Mouse (Mus musculus) adrenal gland (tissue): ENCODE results near the gene Olfr199.
"Not testable (repeated sequence)": the region's sequence is repeated elsewhere in the genome, so short reads cannot be mapped to it uniquely, and the experiment has no call there.

Source experiments
- intact Hi-C: fragments of 180-260 bp; cut with DNase I; formaldehyde crosslinking; loops from one replicate; pipeline ENCODE4 v1.15.1; 2025
- long read RNA-seq, 2 experiments: library from polyadenylated mRNA; unstranded; transcript quantifications; one replicate each; pipeline ENCODE4 v2.0.0; 2020; ENCODE audit warnings: borderline replicate concordance in 1 of 2; ENCODE audit not compliant: insufficient replicate concordance in 1 of 2

Gene Olfr199
- long read RNA-seq, experiment 1, result 0 reads
- long read RNA-seq, experiment 2, result 0 reads

GRCm38 (mm10) chr16:59219667-59220066 lies at the start of gene Olfr199:
Olfr199 (minus strand) TSS chr16:59219767.
- intact Hi-C loops, result not testable (repeated sequence)

GRCm38 (mm10) chr16:59269097-59269496 lies 49.5 kb upstream of the Olfr199 start:
- intact Hi-C loops, result not testable (repeated sequence)

GRCm38 (mm10) chr16:59249684-59250083 lies 30.1 kb upstream of the Olfr199 start:
- intact Hi-C loops, result no loop called here

GRCm38 (mm10) chr16:59217861-59218260 lies 1.7 kb downstream of the Olfr199 start:
- intact Hi-C loops, result not testable (repeated sequence)

GRCm38 (mm10) chr16:59203433-59203832 lies 16.1 kb downstream of the Olfr199 start, which contains the start of gene Olfr198:
Olfr198 (minus strand) TSS chr16:59203533.
- intact Hi-C loops, result not testable (repeated sequence)

- intact Hi-C loops, result no loop called here
Observed at GRCm38 (mm10) chr16:59170354-59170753, 49.2 kb downstream of the Olfr199 start, which contains the start of gene Olfr196. Olfr196 (minus strand) TSS chr16:59170454.
